Mouse (Mus musculus) G1E (cell line): ENCODE results near the gene Asic2.

Experiments
- CTCF ChIP-seq: IDR thresholded peaks from 2 replicates; pipeline ENCODE4 v1.5.1; 2012; ENCODE audit warnings: low read depth, low read length, inconsistent platforms, mixed read lengths
- GATA1 ChIP-seq: IDR thresholded peaks from 2 replicates; pipeline ENCODE4 v1.6.1; 2012; ENCODE audit warnings: borderline replicate concordance, low read length, inconsistent platforms, mixed read lengths
- GATA2 ChIP-seq: IDR thresholded peaks from 2 replicates; pipeline ENCODE4 v1.6.1; 2012; ENCODE audit warnings: low read depth, low read length, inconsistent platforms, borderline replicate concordance
- TAL1 ChIP-seq: conservative IDR thresholded peaks from 2 replicates; pipeline ENCODE4 v1.6.1; 2012; ENCODE audit warnings: low read depth, low read length, inconsistent platforms, mixed read lengths

DNA sequence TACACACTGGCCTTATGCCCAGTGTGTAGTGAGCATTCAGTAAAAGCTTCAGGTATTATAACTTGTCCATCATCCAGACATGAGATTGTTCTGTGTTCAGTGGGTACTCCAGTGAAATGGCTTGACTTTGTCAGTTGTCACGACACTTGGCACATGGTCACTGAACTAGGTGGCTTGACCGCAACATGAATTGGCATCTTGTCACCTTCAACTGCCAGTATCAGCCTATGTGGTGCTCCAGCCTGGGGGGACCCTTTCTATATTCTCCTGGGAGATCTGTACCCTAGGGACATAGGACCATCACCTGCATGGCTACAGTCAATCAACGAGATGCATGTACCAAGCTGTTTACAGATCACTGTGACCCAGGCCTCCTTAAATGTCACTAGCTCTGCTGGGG, 910.8 kb downstream of the Asic2 start:
- no peak for TF ChIP-seq CTCF
- no peak for TF ChIP-seq GATA1
- TF ChIP-seq TAL1 = no peak
- no peak for TF ChIP-seq GATA2
